Mouse (Mus musculus): ENCODE data around the gene Acyp1. TPM values are rescaled to one million over a fixed set of nuclear protein-coding genes. Genes with fewer than 3 reads are reported as not detected.
A peak's percentile ranks its signal among the peaks of the same experiment; 100 is the strongest.
"Not testable (repeated sequence)": the region's sequence is repeated elsewhere in the genome, so short reads cannot be mapped to it uniquely, and the experiment has no call there.

Acyp1 gene
- polyA plus RNA-seq, 1 experiment from 2014 or later, result 56.4 TPM

- Histone ChIP-seq H3K27me3 (no peaks in the 10 kb centered on the region), H3K9me3 (no peaks in the 10 kb centered on the region), H3K9ac (replicated peaks) (no peak overlapping the region), H3K4me3 (no peak overlapping the region), H3K27ac (replicated peaks) (no peak overlapping the region), H3K4me2 (replicated peaks) (no peak overlapping the region), H3K4me1 (no peaks in the 10 kb centered on the region), H3K36me3 (peaks cover 12% of the 10 kb centered on the region)
- 90% methylated on average over 2 of the region's 2 CpGs for WGBS
- ATAC-seq (replicated peaks), result no peak
Measured at GRCm38 (mm10) chr12:85295506-85295905, 7.3 kb upstream of the Acyp1 start.

DNA sequence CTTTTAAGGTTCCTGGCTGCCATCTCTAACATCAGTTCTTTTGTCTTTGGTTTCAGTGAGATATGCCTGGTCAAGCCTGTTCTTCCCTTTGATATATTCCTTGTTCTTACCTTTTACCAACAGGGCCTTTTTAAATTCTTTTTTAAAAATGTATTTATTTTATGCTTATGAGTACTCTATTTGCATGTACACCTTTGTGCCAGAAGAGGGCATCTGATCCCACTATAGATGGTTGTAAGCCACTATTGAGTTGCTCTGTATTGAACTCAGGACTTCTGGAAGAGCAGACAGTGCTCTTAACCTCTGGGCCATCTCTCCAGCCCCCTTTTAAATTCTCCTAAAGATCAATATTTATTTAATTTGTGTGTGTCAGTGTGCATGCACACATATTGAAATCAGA, 4.7 kb upstream of the Acyp1 start:
- Histone ChIP-seq H3K4me2 (replicated peaks) (no peak overlapping the region), H3K4me1 (peaks cover 14% of the 10 kb centered on the region), H3K9ac (replicated peaks) (no peak overlapping the region), H3K27ac (replicated peaks) (no peak overlapping the region), H3K4me3 (no peak overlapping the region), H3K27me3 (no peaks in the 10 kb centered on the region), H3K36me3 (no peaks in the 10 kb centered on the region), H3K9me3 (no peaks in the 10 kb centered on the region)
- no peak for ATAC-seq (replicated peaks)

DNA sequence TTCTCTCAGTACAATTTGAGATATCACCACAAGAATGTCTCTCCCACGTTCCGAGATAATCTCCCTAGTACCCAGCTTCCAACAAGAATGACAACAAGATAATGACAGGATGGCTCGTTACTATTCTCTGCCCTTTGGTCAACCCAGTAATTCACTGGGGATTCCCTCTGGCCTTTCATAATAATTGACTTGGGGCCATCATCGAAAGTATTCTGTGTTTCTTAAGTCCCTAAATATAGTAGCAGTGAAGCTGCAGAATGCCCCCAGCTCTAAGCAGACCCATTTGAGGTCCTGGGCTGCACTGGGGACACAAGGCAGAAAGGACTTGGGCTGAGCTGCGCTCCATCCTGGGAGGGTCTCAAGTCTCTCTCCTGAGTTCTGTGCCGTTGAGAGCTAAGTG, 4.0 kb upstream of the Acyp1 start:
- WGBS, result 76% methylated on average over 6 of the region's 6 CpGs
- H3K36me3 ChIP-seq, result no peaks in the 10 kb centered on the region
- peaks cover 15% of the 10 kb centered on the region for H3K4me1 ChIP-seq
- no peak overlapping the region for H3K4me3 ChIP-seq
- no peak overlapping the region for H3K4me2 ChIP-seq (replicated peaks)
- no peak for ATAC-seq (replicated peaks)
- H3K9me3 ChIP-seq, result no peaks in the 10 kb centered on the region
- H3K9ac ChIP-seq (replicated peaks), result no peak overlapping the region
- no peak overlapping the region for H3K27ac ChIP-seq (replicated peaks)
- H3K27me3 ChIP-seq, result no peaks in the 10 kb centered on the region

DNA sequence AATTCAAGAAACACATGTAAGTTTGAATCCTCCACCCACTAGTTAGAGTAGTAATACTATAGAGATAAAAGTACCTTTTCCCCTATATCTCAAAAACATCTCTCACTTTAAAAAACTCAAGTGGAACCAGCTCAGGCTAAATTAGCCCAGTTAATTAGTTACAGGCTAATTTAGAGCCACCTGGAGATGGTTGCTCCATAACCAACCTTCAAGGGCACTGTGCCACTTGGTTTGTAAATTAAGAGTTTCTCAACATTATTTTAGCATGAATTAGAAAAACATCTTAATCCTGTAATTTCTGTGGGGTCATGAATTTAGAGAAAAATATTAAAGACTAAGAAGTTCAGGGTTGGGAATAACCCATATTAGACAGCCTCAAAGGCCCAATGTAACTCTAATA, 3.3 kb upstream of the Acyp1 start:
- Histone ChIP-seq H3K9me3 (no peaks in the 10 kb centered on the region), H3K36me3 (no peaks in the 10 kb centered on the region), H3K4me1 (peaks cover 15% of the 10 kb centered on the region), H3K27ac (replicated peaks) (no peak overlapping the region), H3K4me2 (replicated peaks) (no peak overlapping the region), H3K4me3 (no peak overlapping the region), H3K9ac (replicated peaks) (no peak overlapping the region), H3K27me3 (no peaks in the 10 kb centered on the region)
- no peak for ATAC-seq (replicated peaks)

DNA sequence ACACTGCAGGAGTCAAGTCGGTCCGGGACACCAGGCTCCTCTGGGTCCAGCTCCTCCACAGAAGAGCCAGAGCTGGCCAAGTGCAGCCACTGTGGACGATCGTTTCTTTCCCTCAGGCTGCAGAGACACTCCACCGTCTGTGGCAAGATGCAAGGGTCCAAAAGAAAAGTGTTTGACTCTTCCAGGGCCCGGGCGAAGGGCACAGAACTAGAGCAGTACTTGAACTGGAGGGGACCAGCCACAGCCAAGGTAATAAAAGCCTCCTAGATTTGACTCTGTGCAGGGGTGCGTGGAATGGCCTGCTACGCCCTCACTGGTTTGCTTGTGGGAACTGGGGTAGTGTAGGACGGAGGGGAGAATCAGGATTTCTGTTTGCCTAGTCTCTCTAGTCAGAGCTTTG, 2.4 kb upstream of the Acyp1 start:
- H3K4me1 ChIP-seq, result peaks cover 15% of the 10 kb centered on the region
- WGBS, result 85% methylated on average over 10 of the region's 10 CpGs
- no peaks in the 10 kb centered on the region for H3K27me3 ChIP-seq
- H3K9me3 ChIP-seq, result no peaks in the 10 kb centered on the region
- ATAC-seq (replicated peaks), result no peak
- no peak overlapping the region for H3K4me2 ChIP-seq (replicated peaks)
- H3K4me3 ChIP-seq, result no peak overlapping the region
- no peaks in the 10 kb centered on the region for H3K36me3 ChIP-seq
- no peak overlapping the region for H3K27ac ChIP-seq (replicated peaks)
- H3K9ac ChIP-seq (replicated peaks), result no peak overlapping the region; the same call in 1 of the 2 replicates

- 59% methylated on average over 24 of the region's 24 CpGs for whole genome bisulfite sequencing
- H3K4me2 ChIP-seq (replicated peaks), result peak overlapping the region; percentile 76
- H3K9ac ChIP-seq (replicated peaks), result peak overlapping the region; percentile 38; the same call in 1 of the 2 replicates
- no peak overlapping the region for H3K27ac ChIP-seq (replicated peaks)
- H3K9me3 ChIP-seq, result no peaks in the 10 kb centered on the region
- peak overlapping the region; percentile 46 for H3K4me3 ChIP-seq
- 0 out of 2 replicates have a peak, but pooled peaks have one; percentile 6 for ATAC-seq (replicated peaks)
- peaks cover 15% of the 10 kb centered on the region for H3K4me1 ChIP-seq
- no peaks in the 10 kb centered on the region for H3K36me3 ChIP-seq
- no peaks in the 10 kb centered on the region for H3K27me3 ChIP-seq
Measured at GRCm38 (mm10) chr12:85289157-85290000, 1.1 kb upstream of the Acyp1 start.

DNA sequence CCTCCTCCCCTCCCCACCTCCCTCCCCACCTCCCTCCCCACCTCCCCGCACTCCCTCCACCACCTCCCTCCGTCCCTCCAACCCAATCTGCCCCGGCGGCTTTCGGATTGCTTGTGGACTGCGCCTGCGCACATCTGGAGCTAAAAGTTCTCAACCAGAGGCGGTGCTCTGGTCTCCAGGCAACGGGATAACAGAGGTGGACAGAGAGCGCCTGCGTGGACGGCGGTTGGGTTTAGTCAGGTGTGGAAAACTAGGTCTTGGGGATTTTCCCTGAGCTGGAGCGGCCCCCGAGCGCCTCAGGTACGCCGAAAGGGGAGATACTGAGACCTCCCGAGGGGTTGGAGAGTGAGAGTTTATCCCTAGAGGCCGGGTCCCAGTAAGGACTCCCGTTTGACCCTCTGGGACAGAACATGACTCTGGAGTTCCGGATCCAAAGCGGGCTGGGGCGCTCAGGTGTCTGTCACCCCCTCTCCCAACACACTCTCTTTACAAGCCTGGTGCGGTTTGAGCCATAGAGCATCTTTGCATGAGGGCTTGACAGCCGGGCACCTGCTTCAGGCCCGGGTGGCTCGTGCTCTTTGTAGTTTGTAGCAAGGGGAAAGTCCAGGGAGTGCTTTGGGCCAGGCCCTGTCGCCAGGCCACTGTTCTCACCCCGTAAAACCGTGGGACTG, 383 bp upstream of the Acyp1 start, which contains the start of gene Zc2hc1c:
Zc2hc1c (plus strand) TSS at position 106 of the 671 bp plus-strand sequence.
- 2% methylated on average over 31 of the region's 31 CpGs for WGBS
- ATAC-seq (replicated peaks), result peak; percentile 90
- no peaks in the 10 kb centered on the region for H3K27me3 ChIP-seq

DNA sequence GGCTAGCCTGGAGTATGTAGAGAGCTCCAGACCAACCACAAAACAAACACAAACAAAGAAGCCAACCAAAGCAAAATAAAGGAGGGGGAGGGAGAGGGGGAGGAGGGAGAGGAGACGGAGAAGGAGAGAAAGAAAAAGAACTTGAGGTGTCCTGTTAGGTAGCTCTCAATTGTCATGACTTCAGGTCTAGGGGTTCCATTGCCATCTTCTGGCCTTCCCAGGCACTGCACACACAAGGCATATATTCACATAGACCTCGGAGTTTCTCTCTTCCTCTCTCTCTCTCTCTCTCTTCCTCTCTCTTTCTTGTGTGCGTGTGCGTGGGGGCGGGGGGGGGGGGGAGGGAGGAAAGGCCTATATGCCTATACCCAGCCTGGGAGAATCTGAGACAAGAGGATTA, 1.3 kb downstream of the Acyp1 start:
- no peaks in the 10 kb centered on the region for H3K9me3 ChIP-seq
- WGBS, result 42% methylated on average over 4 of the region's 5 CpGs
- H3K36me3 ChIP-seq, result no peaks in the 10 kb centered on the region
- no peaks in the 10 kb centered on the region for H3K27me3 ChIP-seq
- ATAC-seq (replicated peaks), result no peak
- no peak overlapping the region for H3K9ac ChIP-seq (replicated peaks)
- peaks cover 15% of the 10 kb centered on the region for H3K4me1 ChIP-seq
- no peak overlapping the region for H3K4me2 ChIP-seq (replicated peaks)
- H3K27ac ChIP-seq (replicated peaks), result no peak overlapping the region
- no peak overlapping the region for H3K4me3 ChIP-seq

More for the DNA sequence above, 383 bp upstream of the Acyp1 start, which contains the start of gene Zc2hc1c:
- no peak within 1 kb of the TSS for H3K27ac ChIP-seq (replicated peaks)
- no peaks in the 10 kb centered on the region for H3K9me3 ChIP-seq
- no peaks in the 10 kb centered on the region for H3K36me3 ChIP-seq
- H3K4me3 ChIP-seq, result peak within 1 kb of the TSS; percentile 46
- H3K4me2 ChIP-seq (replicated peaks), result peak within 1 kb of the TSS; percentile 76
- H3K4me1 ChIP-seq, result peaks cover 15% of the 10 kb centered on the region
- peak within 1 kb of the TSS; percentile 38 for H3K9ac ChIP-seq (replicated peaks)

DNA sequence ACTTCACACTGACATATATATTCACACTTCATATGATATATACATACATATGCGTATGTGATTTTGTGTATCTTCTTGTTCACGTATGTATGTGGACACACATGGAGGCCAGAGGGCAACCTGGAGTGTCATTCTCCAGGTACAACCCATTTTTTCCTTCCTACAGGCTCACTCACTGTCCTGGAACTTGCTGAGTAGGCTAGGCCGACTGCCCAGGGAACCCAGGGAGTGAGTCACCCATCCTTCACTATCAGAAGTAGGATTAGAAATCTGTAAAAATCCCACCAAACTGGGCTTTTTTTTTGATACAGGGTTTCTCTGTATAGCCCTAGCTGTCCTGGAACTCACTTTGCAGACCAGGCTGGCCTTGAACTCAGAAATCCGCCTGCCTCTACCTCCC, 3.2 kb downstream of the Acyp1 start:
- H3K9me3 ChIP-seq, result no peaks in the 10 kb centered on the region
- H3K27ac ChIP-seq (replicated peaks), result no peak overlapping the region
- WGBS, result 91% methylated on average over 4 of the region's 4 CpGs
- no peaks in the 10 kb centered on the region for H3K36me3 ChIP-seq
- no peak overlapping the region for H3K4me3 ChIP-seq
- no peaks in the 10 kb centered on the region for H3K27me3 ChIP-seq
- no peak overlapping the region for H3K9ac ChIP-seq (replicated peaks)
- peaks cover 23% of the 10 kb centered on the region for H3K4me1 ChIP-seq
- H3K4me2 ChIP-seq (replicated peaks), result no peak overlapping the region
- no peak for ATAC-seq (replicated peaks)

DNA sequence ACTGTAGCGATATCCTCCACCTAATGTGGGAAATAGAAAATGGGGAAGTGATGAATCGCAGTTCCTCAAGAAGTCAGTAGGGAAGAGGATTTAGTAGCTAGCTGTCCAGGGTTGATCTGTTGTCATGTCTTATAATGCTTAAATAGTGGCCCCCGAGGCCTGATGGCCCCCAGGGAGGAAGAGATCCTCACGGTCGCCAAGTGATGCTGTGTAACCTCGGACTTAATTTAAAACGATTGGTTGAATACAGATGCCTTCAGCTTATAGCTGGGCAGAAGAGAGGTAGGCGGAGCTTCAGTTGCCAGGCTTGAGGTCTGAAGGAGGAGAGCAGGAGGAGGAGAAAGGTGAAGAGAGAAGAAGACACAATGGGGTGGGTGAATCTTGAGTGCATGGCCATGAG, 3.9 kb downstream of the Acyp1 start:
- 72% methylated on average over 8 of the region's 8 CpGs for WGBS
- H3K9ac ChIP-seq (replicated peaks), result no peak overlapping the region
- no peak overlapping the region for H3K27ac ChIP-seq (replicated peaks)
- no peak overlapping the region for H3K4me3 ChIP-seq
- no peaks in the 10 kb centered on the region for H3K9me3 ChIP-seq
- no peak for ATAC-seq (replicated peaks)
- no peaks in the 10 kb centered on the region for H3K27me3 ChIP-seq
- H3K4me1 ChIP-seq, result peaks cover 27% of the 10 kb centered on the region
- no peak overlapping the region for H3K4me2 ChIP-seq (replicated peaks)
- no peaks in the 10 kb centered on the region for H3K36me3 ChIP-seq

- H3K27me3 ChIP-seq; H3K36me3 ChIP-seq; H3K27ac ChIP-seq (replicated peaks); H3K4me2 ChIP-seq (replicated peaks); H3K9ac ChIP-seq (replicated peaks); H3K4me3 ChIP-seq; H3K9me3 ChIP-seq; ATAC-seq (replicated peaks): not testable (repeated sequence)
- 55% methylated on average over 2 of the region's 4 CpGs for WGBS
- peaks cover 14% of the 10 kb centered on the region for H3K4me1 ChIP-seq
Measured at GRCm38 (mm10) chr12:85281756-85282155, 6.5 kb downstream of the Acyp1 start.

DNA sequence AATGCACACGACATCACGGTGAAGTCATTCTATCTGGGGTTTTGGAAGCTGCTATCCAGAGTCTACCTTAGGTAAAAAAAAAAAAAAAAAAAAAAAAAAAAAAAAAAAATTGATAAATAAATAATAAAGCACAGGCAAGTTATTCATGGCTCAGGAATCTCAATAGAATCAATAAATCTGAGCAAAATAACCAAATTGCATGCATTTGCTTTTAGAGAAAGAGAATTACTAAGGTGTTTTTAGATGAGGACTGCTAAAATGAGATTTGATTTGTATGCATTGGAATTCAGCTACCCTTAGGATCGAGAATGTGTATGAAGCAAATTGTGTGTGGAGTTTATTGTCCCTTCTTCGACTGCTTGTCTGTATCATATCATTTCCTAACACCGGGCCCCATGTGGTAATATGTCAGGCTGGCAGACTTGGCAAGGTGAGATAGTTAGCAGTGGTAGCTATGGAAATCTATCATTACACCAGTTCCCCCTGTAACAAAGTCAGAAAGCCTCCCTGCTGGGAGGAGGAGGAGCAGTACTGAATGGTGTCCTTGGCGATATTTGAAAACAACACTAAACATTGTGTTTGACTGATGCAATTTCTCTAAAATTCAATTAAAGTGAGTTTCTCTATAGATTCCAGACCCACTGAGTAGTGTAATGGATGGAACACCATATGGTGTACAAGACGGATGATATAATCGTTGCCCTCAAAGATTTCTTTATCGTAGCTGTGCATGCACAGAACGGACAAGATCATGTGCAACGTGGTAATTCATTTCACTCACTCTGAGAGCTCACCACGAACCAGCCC, 7.2 kb downstream of the Acyp1 start:
- H3K4me2 ChIP-seq (replicated peaks), result peak overlapping the region; percentile 82
- H3K27me3 ChIP-seq, result no peaks in the 10 kb centered on the region
- peaks cover 14% of the 10 kb centered on the region for H3K4me1 ChIP-seq
- H3K27ac ChIP-seq (replicated peaks), result no peak overlapping the region
- peak overlapping the region; percentile 78 for H3K4me3 ChIP-seq
- no peak overlapping the region for H3K9ac ChIP-seq (replicated peaks)
- no peaks in the 10 kb centered on the region for H3K36me3 ChIP-seq
- WGBS, result 35% methylated on average over 12 of the region's 12 CpGs
- no peaks in the 10 kb centered on the region for H3K9me3 ChIP-seq
- ATAC-seq (replicated peaks), result no peak

Measured in forebrain, embryonic 15.5 days (tissue).